Mouse (Mus musculus): ENCODE measurements around the gene Dgke. TPM values are rescaled to one million over a fixed set of nuclear protein-coding genes. Genes with fewer than 3 reads are reported as not detected.
"Not testable (repeated sequence)": the region's sequence is repeated elsewhere in the genome, so short reads cannot be mapped to it uniquely, and the experiment has no call there.

The Dgke gene
- polyA plus RNA-seq, 1 experiment from 2014 or later, result 3.0 TPM

GRCm38 (mm10) chr11:89001569-89001968 is 65.1 kb downstream of the Dgke start:
- H3K27me3 ChIP-seq (replicated peaks; ENCODE audit: control insufficient read depth, insufficient read depth, low read length), result peaks cover 19% of the 10 kb centered on the region
- H3K4me3 ChIP-seq (ENCODE audit: low read depth, low read length), result no peak overlapping the region
- H3K4me1 ChIP-seq (ENCODE audit: control insufficient read depth, insufficient read depth, low read length), result no peaks in the 10 kb centered on the region
- no peak for ATAC-seq (ENCODE audit: low read depth)
- no peak overlapping the region for H3K4me2 ChIP-seq (ENCODE audit: low read depth, low read length)
- no peaks in the 10 kb centered on the region for H3K9me3 ChIP-seq (ENCODE audit: control insufficient read depth, low read length)
- no peaks in the 10 kb centered on the region for H3K36me3 ChIP-seq (ENCODE audit: control insufficient read depth, insufficient read depth, low read length)
- 88% methylated on average over 7 of the region's 7 CpGs for WGBS
- DNase-seq (ENCODE audit: low spot score), result no peak
- H3K27ac ChIP-seq (replicated peaks; ENCODE audit: low read depth, low read length), result no peak overlapping the region
- H3K9ac ChIP-seq (ENCODE audit: low read depth, low read length), result no peak overlapping the region

GRCm38 (mm10) chr11:89000527-89000819 is 66.2 kb downstream of the Dgke start:
- Histone ChIP-seq H3K4me2 (ENCODE audit: low read depth, low read length) (peak overlapping the region; percentile 61), H3K4me3 (ENCODE audit: low read depth, low read length) (peak overlapping the region; percentile 48), H3K9ac (ENCODE audit: low read depth, low read length) (no peak overlapping the region), H3K27ac (replicated peaks; ENCODE audit: low read depth, low read length) (no peak overlapping the region), H3K9me3 (ENCODE audit: control insufficient read depth, low read length) (no peaks in the 10 kb centered on the region), H3K4me1 (ENCODE audit: control insufficient read depth, insufficient read depth, low read length) (no peaks in the 10 kb centered on the region), H3K27me3 (replicated peaks; ENCODE audit: control insufficient read depth, insufficient read depth, low read length) (peaks cover 19% of the 10 kb centered on the region), H3K36me3 (ENCODE audit: control insufficient read depth, insufficient read depth, low read length) (no peaks in the 10 kb centered on the region)
- ATAC-seq (ENCODE audit: low read depth), result no peak
- no peak for DNase-seq (ENCODE audit: low spot score)

- 0 out of 2 replicates have a peak, but pooled peaks have one; percentile 20 for ATAC-seq (ENCODE audit: low read depth)
- H3K27ac ChIP-seq (replicated peaks; ENCODE audit: low read depth, low read length), result no peak overlapping the region
Observed at GRCm38 (mm10) chr11:88999723-89000526, 66.7 kb downstream of the Dgke start.

GRCm38 (mm10) chr11:88998974-88999722 is 67.5 kb downstream of the Dgke start, which contains the start of gene Trim25:
Gene Trim25 (plus strand): TSS chr11:88999376.
- ATAC-seq (ENCODE audit: low read depth), result peak; percentile 89
- DNase-seq (ENCODE audit: low spot score), result peak; percentile 95
- peak within 1 kb of the TSS; percentile 66 for H3K9ac ChIP-seq (ENCODE audit: low read depth, low read length)
- H3K27ac ChIP-seq (replicated peaks; ENCODE audit: low read depth, low read length), result no peak within 1 kb of the TSS
- WGBS, result 5% methylated on average over 46 of the region's 48 CpGs
- H3K27me3 ChIP-seq (replicated peaks; ENCODE audit: control insufficient read depth, insufficient read depth, low read length), result peaks cover 19% of the 10 kb centered on the region
- no peaks in the 10 kb centered on the region for H3K36me3 ChIP-seq (ENCODE audit: control insufficient read depth, insufficient read depth, low read length)
- peak within 1 kb of the TSS; percentile 61 for H3K4me2 ChIP-seq (ENCODE audit: low read depth, low read length)
- no peaks in the 10 kb centered on the region for H3K4me1 ChIP-seq (ENCODE audit: control insufficient read depth, insufficient read depth, low read length)
- peak within 1 kb of the TSS; percentile 48 for H3K4me3 ChIP-seq (ENCODE audit: low read depth, low read length)
- no peaks in the 10 kb centered on the region for H3K9me3 ChIP-seq (ENCODE audit: control insufficient read depth, low read length)

More at GRCm38 (mm10) chr11:88999723-89000526, 66.7 kb downstream of the Dgke start:
- no peaks in the 10 kb centered on the region for H3K4me1 ChIP-seq (ENCODE audit: control insufficient read depth, insufficient read depth, low read length)
- H3K9me3 ChIP-seq (ENCODE audit: control insufficient read depth, low read length), result no peaks in the 10 kb centered on the region
- peak overlapping the region; percentile 48 for H3K4me3 ChIP-seq (ENCODE audit: low read depth, low read length)
- DNase-seq (ENCODE audit: low spot score), result no peak
- WGBS, result 27% methylated on average over 32 of the region's 33 CpGs
- H3K27me3 ChIP-seq (replicated peaks; ENCODE audit: control insufficient read depth, insufficient read depth, low read length), result peaks cover 19% of the 10 kb centered on the region
- H3K9ac ChIP-seq (ENCODE audit: low read depth, low read length), result peak overlapping the region; percentile 66
- H3K36me3 ChIP-seq (ENCODE audit: control insufficient read depth, insufficient read depth, low read length), result no peaks in the 10 kb centered on the region
- peak overlapping the region; percentile 61 for H3K4me2 ChIP-seq (ENCODE audit: low read depth, low read length)

- Histone ChIP-seq H3K4me2 (ENCODE audit: low read depth, low read length) (peak overlapping the region; percentile 61; the same call in 1 of the 2 replicates), H3K27ac (replicated peaks; ENCODE audit: low read depth, low read length) (no peak overlapping the region), H3K4me3 (ENCODE audit: low read depth, low read length) (no peak overlapping the region), H3K4me1 (ENCODE audit: control insufficient read depth, insufficient read depth, low read length) (no peaks in the 10 kb centered on the region), H3K36me3 (ENCODE audit: control insufficient read depth, insufficient read depth, low read length) (no peaks in the 10 kb centered on the region), H3K9me3 (ENCODE audit: control insufficient read depth, low read length) (no peaks in the 10 kb centered on the region), H3K9ac (ENCODE audit: low read depth, low read length) (no peak overlapping the region), H3K27me3 (replicated peaks; ENCODE audit: control insufficient read depth, insufficient read depth, low read length) (peaks cover 19% of the 10 kb centered on the region)
- DNase-seq (ENCODE audit: low spot score), result no peak
- no peak for ATAC-seq (ENCODE audit: low read depth)
- 18% methylated on average over 3 of the region's 3 CpGs for WGBS
Observed at GRCm38 (mm10) chr11:88998406-88998805, 68.2 kb downstream of the Dgke start.

- H3K27ac ChIP-seq (replicated peaks; ENCODE audit: low read depth, low read length); H3K4me3 ChIP-seq (ENCODE audit: low read depth, low read length); H3K36me3 ChIP-seq (ENCODE audit: control insufficient read depth, insufficient read depth, low read length); H3K9me3 ChIP-seq (ENCODE audit: control insufficient read depth, low read length); H3K4me2 ChIP-seq (ENCODE audit: low read depth, low read length); ATAC-seq (ENCODE audit: low read depth); H3K9ac ChIP-seq (ENCODE audit: low read depth, low read length); H3K4me1 ChIP-seq (ENCODE audit: control insufficient read depth, insufficient read depth, low read length); DNase-seq (ENCODE audit: low spot score): not testable (repeated sequence)
- WGBS, result 87% methylated on average over 5 of the region's 5 CpGs
- H3K27me3 ChIP-seq (replicated peaks; ENCODE audit: control insufficient read depth, insufficient read depth, low read length), result peaks cover 19% of the 10 kb centered on the region
Observed at GRCm38 (mm10) chr11:88997343-88997742, 69.3 kb downstream of the Dgke start.

GRCm38 (mm10) chr11:88996427-88996826 is 70.2 kb downstream of the Dgke start:
- ATAC-seq (ENCODE audit: low read depth) (no peak), DNase-seq (ENCODE audit: low spot score) (peak; percentile 65)
- H3K4me3 ChIP-seq (ENCODE audit: low read depth, low read length), result no peak overlapping the region
- no peak overlapping the region for H3K9ac ChIP-seq (ENCODE audit: low read depth, low read length)
- H3K4me1 ChIP-seq (ENCODE audit: control insufficient read depth, insufficient read depth, low read length), result no peaks in the 10 kb centered on the region
- 0 out of 2 replicates have a peak, but pooled peaks cover 5% of the 10 kb centered on the region for H3K36me3 ChIP-seq (ENCODE audit: control insufficient read depth, insufficient read depth, low read length)
- no peak overlapping the region for H3K27ac ChIP-seq (replicated peaks; ENCODE audit: low read depth, low read length)
- H3K27me3 ChIP-seq (replicated peaks; ENCODE audit: control insufficient read depth, insufficient read depth, low read length), result peaks cover 19% of the 10 kb centered on the region
- WGBS, result 53% methylated on average over 7 of the region's 7 CpGs
- no peaks in the 10 kb centered on the region for H3K9me3 ChIP-seq (ENCODE audit: control insufficient read depth, low read length)
- no peak overlapping the region for H3K4me2 ChIP-seq (ENCODE audit: low read depth, low read length)

GRCm38 (mm10) chr11:88995616-88996015 is 71.0 kb downstream of the Dgke start:
- Histone ChIP-seq H3K4me1 (ENCODE audit: control insufficient read depth, insufficient read depth, low read length) (no peaks in the 10 kb centered on the region), H3K27me3 (replicated peaks; ENCODE audit: control insufficient read depth, insufficient read depth, low read length) (peaks cover 19% of the 10 kb centered on the region), H3K4me3 (ENCODE audit: low read depth, low read length) (no peak overlapping the region), H3K36me3 (ENCODE audit: control insufficient read depth, insufficient read depth, low read length) (peaks cover 12% of the 10 kb centered on the region), H3K9me3 (ENCODE audit: control insufficient read depth, low read length) (no peaks in the 10 kb centered on the region), H3K4me2 (ENCODE audit: low read depth, low read length) (no peak overlapping the region), H3K9ac (ENCODE audit: low read depth, low read length) (no peak overlapping the region), H3K27ac (replicated peaks; ENCODE audit: low read depth, low read length) (no peak overlapping the region)
- WGBS, result 85% methylated on average over 2 of the region's 2 CpGs
- ATAC-seq (ENCODE audit: low read depth) (no peak), DNase-seq (ENCODE audit: low spot score) (no peak)
